Mouse (Mus musculus) cortical plate, adult 2 months (tissue): ENCODE measurements around the gene Rxra.

ENCODE experiments used
- CTCF ChIP-seq: fragments of 200-500 bp; IDR thresholded peaks from 2 replicates; pipeline ENCODE4 v1.5.1; 2011; ENCODE audit warnings: mild to moderate bottlenecking, control low read depth, low read length; ENCODE audit not compliant: insufficient read depth; ENCODE audit errors: extremely low read depth
- POLR2A ChIP-seq: fragments of 200-500 bp; IDR thresholded peaks from 2 replicates; pipeline ENCODE4 v1.6.1; 2011; ENCODE audit warnings: mild to moderate bottlenecking, low read length, control low read depth; ENCODE audit not compliant: insufficient read depth; ENCODE audit errors: extremely low read depth

GRCm38 (mm10) chr2:27690714-27691113, 14.5 kb downstream of the Rxra start:
- TF ChIP-seq CTCF, result no peak
- no peak for TF ChIP-seq POLR2A
